Mouse (Mus musculus): ENCODE results near the gene Elovl7. TPM values are rescaled to one million over a fixed set of nuclear protein-coding genes. Genes with fewer than 3 reads are reported as not detected.

Elovl7 gene
- polyA plus RNA-seq, 1 experiment from 2014 or later = 1.5 TPM

DNA sequence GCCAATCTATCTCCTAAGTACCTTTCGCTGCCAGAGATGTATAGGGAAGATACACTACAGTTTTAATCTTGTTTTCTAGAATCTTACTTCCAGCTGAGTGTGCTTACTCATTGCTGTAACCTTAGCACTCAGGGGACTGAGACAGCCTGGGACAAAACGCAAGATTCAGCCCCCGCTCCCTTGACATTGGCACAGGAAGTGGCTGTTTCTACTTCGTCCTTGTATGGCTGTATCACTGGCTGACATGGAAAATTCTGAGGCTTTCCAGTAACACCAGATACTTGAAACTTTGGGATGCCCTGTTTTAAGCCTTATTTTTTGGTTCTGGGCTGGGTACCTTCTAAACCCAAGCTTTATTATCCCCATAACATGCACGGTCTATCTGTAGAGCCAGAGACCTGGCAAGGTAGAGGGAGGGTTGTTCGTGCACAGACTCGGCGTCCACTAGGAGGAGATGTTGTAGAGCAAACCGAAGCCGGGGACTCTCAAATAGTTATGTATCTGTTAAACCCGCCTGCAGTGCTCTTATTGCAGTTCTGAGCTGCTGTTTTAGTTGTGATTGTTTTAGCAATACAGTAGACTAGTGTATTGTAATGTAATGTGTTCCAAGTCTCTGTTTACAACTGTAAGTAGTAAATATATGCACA is 23.0 kb upstream of the Elovl7 start:
- Histone ChIP-seq H3K36me3 (ENCODE audit: control insufficient read depth, insufficient read depth, low read length) (peaks cover 3% of the 10 kb centered on the region), H3K9me3 (ENCODE audit: control insufficient read depth, low read length) (no peaks in the 10 kb centered on the region), H3K9ac (ENCODE audit: low read length) (no peak overlapping the region), H3K4me1 (ENCODE audit: control insufficient read depth, insufficient read depth, low read length) (no peaks in the 10 kb centered on the region), H3K4me3 (ENCODE audit: low read depth, low read length) (no peak overlapping the region), H3K4me2 (ENCODE audit: low read depth, severe bottlenecking) (no peak overlapping the region), H3K27ac (replicated peaks; ENCODE audit: low read depth, low read length) (no peak overlapping the region), H3K27me3 (ENCODE audit: control insufficient read depth, insufficient read depth, low read length) (no peaks in the 10 kb centered on the region)
- 58% methylated on average over 11 of the region's 11 CpGs for WGBS
- ATAC-seq (ENCODE audit: insufficient number of reproducible peaks, low FRiP score, low TSS enrichment, low read depth) (no peak), DNase-seq (ENCODE audit: low spot score) (peak; percentile 72)

DNA sequence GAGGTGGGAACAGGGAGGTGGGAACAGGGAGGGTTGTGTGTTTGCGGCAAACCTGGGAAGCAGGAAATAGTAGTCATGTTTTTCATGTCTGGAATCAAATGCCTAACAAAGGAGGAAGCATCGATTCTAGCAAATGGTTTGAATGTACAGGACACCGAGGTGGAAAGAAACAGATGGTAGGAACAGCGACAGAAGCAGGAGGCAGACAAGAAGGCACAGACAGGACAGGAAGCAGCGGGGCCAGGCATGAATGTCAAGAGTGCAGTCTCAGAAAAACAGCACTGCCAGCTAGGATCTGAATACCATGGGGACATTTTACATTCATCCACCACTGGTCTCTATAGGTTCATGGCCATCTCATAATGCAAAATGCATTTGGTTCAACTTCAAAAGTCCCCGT is 18.7 kb upstream of the Elovl7 start:
- no peaks in the 10 kb centered on the region for H3K36me3 ChIP-seq (ENCODE audit: control insufficient read depth, insufficient read depth, low read length)
- H3K27me3 ChIP-seq (ENCODE audit: control insufficient read depth, insufficient read depth, low read length) = no peaks in the 10 kb centered on the region
- H3K27ac ChIP-seq (replicated peaks; ENCODE audit: low read depth, low read length) = no peak overlapping the region
- H3K4me3 ChIP-seq (ENCODE audit: low read depth, low read length) = no peak overlapping the region
- H3K9ac ChIP-seq (ENCODE audit: low read length) = no peak overlapping the region
- H3K4me2 ChIP-seq (ENCODE audit: low read depth, severe bottlenecking) = no peak overlapping the region
- no peak for ATAC-seq (ENCODE audit: insufficient number of reproducible peaks, low FRiP score, low TSS enrichment, low read depth)
- no peaks in the 10 kb centered on the region for H3K9me3 ChIP-seq (ENCODE audit: control insufficient read depth, low read length)
- DNase-seq (ENCODE audit: low spot score) = no peak
- 93% methylated on average over 6 of the region's 6 CpGs for WGBS
- no peaks in the 10 kb centered on the region for H3K4me1 ChIP-seq (ENCODE audit: control insufficient read depth, insufficient read depth, low read length)

DNA sequence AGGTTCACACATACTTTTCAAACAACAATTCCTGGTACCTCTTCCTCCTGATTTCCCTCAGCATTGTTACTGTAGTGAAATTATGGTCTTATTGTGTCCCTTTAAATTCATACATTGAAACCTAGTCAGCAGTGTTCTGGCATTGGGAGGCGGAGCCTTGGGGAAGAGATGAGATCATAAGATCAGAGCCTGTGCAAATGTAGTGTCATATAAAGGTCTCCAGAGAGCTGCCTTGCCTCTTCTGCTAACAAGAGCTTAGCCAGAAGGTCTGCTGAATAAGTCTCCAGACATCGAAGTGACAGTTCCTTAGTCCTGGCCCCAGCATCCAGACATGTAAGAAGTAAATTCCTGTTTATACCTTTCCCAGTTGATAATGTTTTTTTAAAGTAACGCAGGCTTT is 9.3 kb upstream of the Elovl7 start:
- Histone ChIP-seq H3K4me1 (ENCODE audit: control insufficient read depth, insufficient read depth, low read length) (no peaks in the 10 kb centered on the region), H3K27me3 (ENCODE audit: control insufficient read depth, insufficient read depth, low read length) (no peaks in the 10 kb centered on the region), H3K4me3 (ENCODE audit: low read depth, low read length) (no peak overlapping the region), H3K27ac (replicated peaks; ENCODE audit: low read depth, low read length) (no peak overlapping the region), H3K9me3 (ENCODE audit: control insufficient read depth, low read length) (no peaks in the 10 kb centered on the region), H3K4me2 (ENCODE audit: low read depth, severe bottlenecking) (no peak overlapping the region), H3K36me3 (ENCODE audit: control insufficient read depth, insufficient read depth, low read length) (no peaks in the 10 kb centered on the region), H3K9ac (ENCODE audit: low read length) (no peak overlapping the region)
- WGBS = 90% methylated on average over 3 of the region's 3 CpGs
- DNase-seq (ENCODE audit: low spot score) = no peak
- no peak for ATAC-seq (ENCODE audit: insufficient number of reproducible peaks, low FRiP score, low TSS enrichment, low read depth)

DNA sequence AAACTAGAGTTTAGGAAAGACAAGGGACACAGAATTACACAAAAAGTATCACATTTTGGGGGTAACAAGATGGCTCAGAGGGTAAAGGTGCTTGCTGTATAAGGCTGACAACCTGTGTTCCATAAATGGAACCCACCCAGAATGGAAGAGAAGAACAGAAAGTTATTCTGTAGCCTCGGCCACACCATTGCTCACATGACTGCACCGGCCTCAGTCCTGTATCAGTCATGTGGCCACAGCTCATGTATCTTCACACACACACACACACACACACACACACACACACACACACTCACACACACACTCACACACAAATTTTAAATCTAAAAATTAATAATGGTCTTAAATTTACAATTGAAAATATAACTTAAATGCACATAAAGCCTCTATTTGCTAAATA is 6.8 kb upstream of the Elovl7 start:
- no peaks in the 10 kb centered on the region for H3K4me1 ChIP-seq (ENCODE audit: control insufficient read depth, insufficient read depth, low read length)
- DNase-seq (ENCODE audit: low spot score) = no peak

DNA sequence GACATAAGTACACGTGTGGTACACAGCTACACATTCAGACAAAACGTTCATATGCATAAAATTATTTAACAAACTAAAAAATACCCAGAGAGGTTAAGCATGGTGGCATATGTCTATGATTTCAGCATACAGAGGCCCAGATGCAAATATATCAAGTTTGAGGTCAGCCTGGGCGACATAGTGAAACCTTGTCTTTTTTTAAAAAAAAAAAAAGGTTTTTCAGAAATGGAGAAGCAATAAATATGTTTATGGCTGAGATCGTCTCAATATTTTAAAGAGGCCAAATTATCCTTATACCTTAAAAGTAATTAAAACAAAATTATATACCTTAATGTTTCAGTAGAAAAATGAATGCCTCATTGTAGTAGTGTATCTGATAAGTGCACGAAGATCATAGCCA is 6.1 kb upstream of the Elovl7 start:
- Histone ChIP-seq H3K27ac (replicated peaks; ENCODE audit: low read depth, low read length) (no peak overlapping the region), H3K36me3 (ENCODE audit: control insufficient read depth, insufficient read depth, low read length) (no peaks in the 10 kb centered on the region), H3K4me2 (ENCODE audit: low read depth, severe bottlenecking) (no peak overlapping the region), H3K9ac (ENCODE audit: low read length) (no peak overlapping the region), H3K4me3 (ENCODE audit: low read depth, low read length) (no peak overlapping the region), H3K27me3 (ENCODE audit: control insufficient read depth, insufficient read depth, low read length) (no peaks in the 10 kb centered on the region), H3K9me3 (ENCODE audit: control insufficient read depth, low read length) (no peaks in the 10 kb centered on the region), H3K4me1 (ENCODE audit: control insufficient read depth, insufficient read depth, low read length) (no peaks in the 10 kb centered on the region)
- no peak for DNase-seq (ENCODE audit: low spot score)
- WGBS = 75% methylated on average over 5 of the region's 5 CpGs
- no peak for ATAC-seq (ENCODE audit: insufficient number of reproducible peaks, low FRiP score, low TSS enrichment, low read depth)

More for the DNA sequence above, 6.8 kb upstream of the Elovl7 start:
- WGBS = 89% methylated on average over 2 of the region's 2 CpGs
- Histone ChIP-seq H3K36me3 (ENCODE audit: control insufficient read depth, insufficient read depth, low read length) (no peaks in the 10 kb centered on the region), H3K9me3 (ENCODE audit: control insufficient read depth, low read length) (no peaks in the 10 kb centered on the region), H3K4me3 (ENCODE audit: low read depth, low read length) (no peak overlapping the region), H3K4me2 (ENCODE audit: low read depth, severe bottlenecking) (no peak overlapping the region), H3K9ac (ENCODE audit: low read length) (no peak overlapping the region), H3K27ac (replicated peaks; ENCODE audit: low read depth, low read length) (no peak overlapping the region), H3K27me3 (ENCODE audit: control insufficient read depth, insufficient read depth, low read length) (no peaks in the 10 kb centered on the region)
- no peak for ATAC-seq (ENCODE audit: insufficient number of reproducible peaks, low FRiP score, low TSS enrichment, low read depth)

DNA sequence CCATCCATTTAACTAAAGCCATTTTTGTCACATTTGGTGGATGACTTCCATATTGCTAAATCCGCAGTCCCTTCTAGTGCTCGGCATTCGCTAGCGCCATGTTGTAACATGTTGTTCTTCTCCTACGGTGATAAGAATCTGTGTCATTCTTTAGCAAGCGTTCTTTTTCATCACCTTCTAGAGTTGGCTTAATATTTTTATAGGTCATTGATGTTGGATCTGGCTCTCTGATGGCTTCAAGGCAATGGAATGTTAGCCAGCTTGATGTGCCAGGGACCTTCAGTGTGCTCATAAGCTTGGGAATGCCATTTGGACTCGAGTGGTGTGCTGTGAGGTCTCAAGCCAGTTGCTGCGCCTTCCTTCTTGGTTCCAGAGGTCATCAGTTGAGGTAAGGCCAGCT is 3.2 kb upstream of the Elovl7 start:
- WGBS = 92% methylated on average over 8 of the region's 8 CpGs
- no peak overlapping the region for H3K4me2 ChIP-seq (ENCODE audit: low read depth, severe bottlenecking)
- no peak for ATAC-seq (ENCODE audit: insufficient number of reproducible peaks, low FRiP score, low TSS enrichment, low read depth)
- no peaks in the 10 kb centered on the region for H3K9me3 ChIP-seq (ENCODE audit: control insufficient read depth, low read length)
- peaks cover 20% of the 10 kb centered on the region for H3K27me3 ChIP-seq (ENCODE audit: control insufficient read depth, insufficient read depth, low read length)
- no peak overlapping the region for H3K4me3 ChIP-seq (ENCODE audit: low read depth, low read length)
- no peak overlapping the region for H3K27ac ChIP-seq (replicated peaks; ENCODE audit: low read depth, low read length)
- DNase-seq (ENCODE audit: low spot score) = no peak
- H3K4me1 ChIP-seq (ENCODE audit: control insufficient read depth, insufficient read depth, low read length) = no peaks in the 10 kb centered on the region
- H3K36me3 ChIP-seq (ENCODE audit: control insufficient read depth, insufficient read depth, low read length) = no peaks in the 10 kb centered on the region
- no peak overlapping the region for H3K9ac ChIP-seq (ENCODE audit: low read length)

DNA sequence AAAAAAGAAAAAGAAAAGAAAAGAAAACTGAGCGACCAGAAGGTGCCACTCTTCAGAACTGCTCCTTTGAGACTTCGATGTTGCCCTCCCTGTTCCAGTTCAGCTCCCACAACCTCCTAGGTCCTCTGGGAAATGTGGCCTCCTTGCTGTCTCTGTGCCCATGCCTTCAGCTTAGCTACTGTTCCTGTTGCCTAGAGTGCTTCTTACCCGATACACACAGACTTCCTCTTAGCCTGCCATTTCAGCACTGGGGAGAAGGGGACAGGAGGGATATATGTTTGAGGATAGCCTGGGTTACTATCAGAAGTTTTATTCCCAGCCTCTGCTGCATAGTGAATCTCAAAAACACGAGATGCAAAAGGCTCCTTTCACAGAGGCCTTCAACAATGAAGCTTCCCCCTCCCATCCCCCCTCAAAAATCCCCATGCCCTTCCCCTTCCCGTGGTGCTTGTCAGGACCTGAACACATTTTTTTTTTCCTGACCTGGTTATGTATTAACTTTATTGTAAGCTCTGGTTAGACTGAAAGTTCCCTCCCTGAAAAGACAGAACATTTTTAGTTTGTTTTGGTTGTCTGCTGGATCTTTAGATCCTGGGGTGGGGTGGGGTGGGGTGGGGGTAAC is 1.7 kb upstream of the Elovl7 start:
- H3K27ac ChIP-seq (replicated peaks; ENCODE audit: low read depth, low read length) = no peak overlapping the region
- DNase-seq (ENCODE audit: low spot score) = no peak
- H3K36me3 ChIP-seq (ENCODE audit: control insufficient read depth, insufficient read depth, low read length) = no peaks in the 10 kb centered on the region
- no peaks in the 10 kb centered on the region for H3K9me3 ChIP-seq (ENCODE audit: control insufficient read depth, low read length)
- H3K4me3 ChIP-seq (ENCODE audit: low read depth, low read length) = no peak overlapping the region
- no peak overlapping the region for H3K4me2 ChIP-seq (ENCODE audit: low read depth, severe bottlenecking)
- H3K9ac ChIP-seq (ENCODE audit: low read length) = no peak overlapping the region
- H3K4me1 ChIP-seq (ENCODE audit: control insufficient read depth, insufficient read depth, low read length) = no peaks in the 10 kb centered on the region
- ATAC-seq (ENCODE audit: insufficient number of reproducible peaks, low FRiP score, low TSS enrichment, low read depth) = no peak
- H3K27me3 ChIP-seq (ENCODE audit: control insufficient read depth, insufficient read depth, low read length) = peaks cover 28% of the 10 kb centered on the region
- 61% methylated on average over 5 of the region's 5 CpGs for WGBS

DNA sequence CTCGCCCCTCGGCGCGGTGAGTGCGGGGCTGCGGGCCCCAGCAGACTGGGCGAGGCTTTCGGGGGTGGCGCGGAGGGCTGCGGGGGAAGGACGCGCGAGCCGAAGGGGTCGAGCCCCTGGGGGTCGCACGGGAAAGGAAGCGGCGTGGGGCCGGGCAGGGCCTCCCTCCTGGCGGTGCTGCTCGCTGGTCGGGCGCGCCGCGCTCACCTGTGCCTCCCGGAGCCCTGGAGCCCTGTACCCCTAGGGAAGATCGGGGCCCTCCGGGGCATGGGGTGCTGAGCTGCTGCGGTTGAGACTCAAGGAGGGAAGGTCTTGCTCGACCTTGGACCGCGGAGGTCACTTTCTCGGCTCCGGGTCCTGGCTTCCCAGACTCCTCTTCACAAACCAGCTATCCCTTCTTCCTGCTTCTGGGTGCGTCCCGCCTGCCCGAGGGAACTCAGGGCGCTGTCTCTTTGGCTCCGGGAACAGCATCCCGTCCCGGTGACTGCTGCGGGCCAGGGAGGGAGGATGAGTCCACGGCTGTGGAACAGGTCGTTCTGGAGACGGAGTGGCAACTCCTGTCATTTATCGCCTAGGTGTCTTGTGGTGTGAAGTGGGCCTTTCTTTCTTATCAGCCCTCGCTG is 392 bp downstream of the Elovl7 start:
- H3K4me3 ChIP-seq (ENCODE audit: low read depth, low read length) = peak overlapping the region; percentile 61
- WGBS = under 1% methylated on average over 32 of the region's 50 CpGs
- peak overlapping the region; percentile 100 for H3K4me2 ChIP-seq (ENCODE audit: low read depth, severe bottlenecking)
- H3K27me3 ChIP-seq (ENCODE audit: control insufficient read depth, insufficient read depth, low read length) = peaks cover 28% of the 10 kb centered on the region
- H3K4me1 ChIP-seq (ENCODE audit: control insufficient read depth, insufficient read depth, low read length) = no peaks in the 10 kb centered on the region
- no peaks in the 10 kb centered on the region for H3K36me3 ChIP-seq (ENCODE audit: control insufficient read depth, insufficient read depth, low read length)
- DNase-seq (ENCODE audit: low spot score) = peak; percentile 73
- ATAC-seq (ENCODE audit: insufficient number of reproducible peaks, low FRiP score, low TSS enrichment, low read depth) = peak; percentile 3
- peak overlapping the region; percentile 49; the same call in 1 of the 2 replicates for H3K9ac ChIP-seq (ENCODE audit: low read length)
- H3K27ac ChIP-seq (replicated peaks; ENCODE audit: low read depth, low read length) = no peak overlapping the region
- H3K9me3 ChIP-seq (ENCODE audit: control insufficient read depth, low read length) = no peaks in the 10 kb centered on the region
